In genomic region chr11:119863421-119863821, GRCm38 (mm10) we compare ENCODE assay signal across 7 mouse cellular contexts. TPM values are rescaled to one million over a fixed set of nuclear protein-coding genes. Genes with fewer than 3 reads are reported as not detected.
DNase-seq lines count a peak whose midpoint lies in the region; ATAC-seq lines count a peak whose summit lies in the region.

No protein-coding gene starts in this region.

- WGBS in forebrain, embryonic 14.5 days, result 49% methylated on average over 10 of the region's 10 CpGs

- H3K9ac ChIP-seq in forebrain, embryonic 14.5 days (ENCODE audit: low read length), result no peak overlapping the region

- H3K4me3 ChIP-seq in megakaryocyte, embryonic 14.5 days (replicated peaks), result peak overlapping the region; percentile 86
- H3K4me3 ChIP-seq in forebrain, embryonic 14.5 days (ENCODE audit: low read depth, low read length), result no peak overlapping the region

- H3K9me3 ChIP-seq in megakaryocyte, embryonic 14.5 days, result no peaks in the 10 kb centered on the region
- H3K9me3 ChIP-seq in forebrain, embryonic 14.5 days (replicated peaks; ENCODE audit: control insufficient read depth, low read length), result no peaks in the 10 kb centered on the region

- no peak overlapping the region for H3K4me2 ChIP-seq in forebrain, embryonic 14.5 days (ENCODE audit: low read length)

- H3K4me1 ChIP-seq in megakaryocyte, embryonic 14.5 days, result peaks cover 35% of the 10 kb centered on the region
- no peaks in the 10 kb centered on the region for H3K4me1 ChIP-seq in forebrain, embryonic 14.5 days (ENCODE audit: control insufficient read depth, insufficient read depth, low read length)

- peaks cover 72% of the 10 kb centered on the region for H3K36me3 ChIP-seq in megakaryocyte, embryonic 14.5 days (replicated peaks; ENCODE audit: low read length)
- H3K36me3 ChIP-seq in forebrain, embryonic 14.5 days (ENCODE audit: control insufficient read depth, insufficient read depth, low read length), result peaks cover 16% of the 10 kb centered on the region

- no peak overlapping the region for H3K27ac ChIP-seq in forebrain, embryonic 14.5 days (ENCODE audit: low read depth, low read length)

- no peak for ATAC-seq in forebrain, embryonic 14.5 days

- intact Hi-C loops in heart, postnatal 36 days (cut with DNase I), result no loop called here

- no peaks in the 10 kb centered on the region for H3K27me3 ChIP-seq in megakaryocyte, embryonic 14.5 days (replicated peaks)
- H3K27me3 ChIP-seq in forebrain, embryonic 14.5 days (replicated peaks; ENCODE audit: control insufficient read depth, insufficient read depth, low read length), result no peaks in the 10 kb centered on the region

- DNase-seq in urinary bladder, postnatal 14 days (ENCODE audit: low spot score), result peak; percentile 64
- DNase-seq in urinary bladder, postnatal 4 days (ENCODE audit: low spot score in 2 of 2), result no peak
- peak; percentile 27 for DNase-seq in c-Kit-positive CD71-positive TER-119-negative erythroid progenitor cells, embryonic 14.5 days (ENCODE audit: low read depth)
- peak; percentile 27 to 39 for DNase-seq in heart, postnatal 36 days
- DNase-seq in cerebellum, postnatal 25 days, result no peak
- no peak for DNase-seq in forebrain, embryonic 14.5 days (ENCODE audit: low spot score)

RNA-seq across cellular contexts. Expression of gene Chmp6, which starts 49.8 kb away (rescaled TPM):
- 10 to 100 TPM; 27.9 TPM for total RNA-seq in heart, postnatal 36 days (2021)
- polyA plus RNA-seq in megakaryocyte, embryonic 14.5 days (2012; ENCODE audit: insufficient read depth, low replicate concordance), result 58.8 and 62.5 TPM in 2 replicates
- polyA plus RNA-seq in forebrain, embryonic 14.5 days (2014; fragmentation: Nextera tagmentation; extraction: Ambion mirVana), result 90.0 and 92.7 TPM in 2 replicates

Comparison
In these comparisons a context has a peak if more than half of its experiments do, and no peak if none do; other contexts are left out.
1. DNase-seq: peak in urinary bladder, postnatal 14 days (single experiment), c-Kit-positive CD71-positive TER-119-negative erythroid progenitor cells, embryonic 14.5 days (single experiment) and heart, postnatal 36 days (2 of 2); none in urinary bladder, postnatal 4 days (0 of 2), cerebellum, postnatal 25 days (0 of 2) and forebrain, embryonic 14.5 days (single experiment).